Mouse (Mus musculus) forebrain, embryonic 13.5 days (tissue): ENCODE measurements around the gene Itga10. TPM values are rescaled to one million over a fixed set of nuclear protein-coding genes. Genes with fewer than 3 reads are reported as not detected.
"Not testable (repeated sequence)": the region's sequence is repeated elsewhere in the genome, so short reads cannot be mapped to it uniquely, and the experiment has no call there.

Source experiments
- ATAC-seq: fragments of 200-750 bp; cut with Nextera tagmentation; 2 replicates; pipeline ENCODE4 v1.8.0; 2017
- H3K27ac ChIP-seq: fragments of 300-500 bp; sonication (generic); 2 replicates; pipeline ENCODE4 v1.5.1; 2015; ENCODE audit warnings: inconsistent platforms, mild to moderate bottlenecking, moderate library complexity
- H3K27me3 ChIP-seq: fragments of 300-500 bp; sonication (generic); 2 replicates; pipeline ENCODE4 v1.6.1; 2015; ENCODE audit warnings: mild to moderate bottlenecking, inconsistent platforms
- H3K36me3 ChIP-seq: fragments of 300-500 bp; sonication (generic); 2 replicates; pipeline ENCODE4 v1.6.1; 2015; ENCODE audit warnings: mild to moderate bottlenecking, inconsistent platforms; ENCODE audit not compliant: poor library complexity, severe bottlenecking
- H3K4me1 ChIP-seq: fragments of 300-500 bp; sonication (generic); 2 replicates; pipeline ENCODE4 v1.6.1; 2015; ENCODE audit warnings: inconsistent platforms
- H3K4me2 ChIP-seq: fragments of 300-500 bp; sonication (generic); 2 replicates; pipeline ENCODE4 v1.6.1; 2015; ENCODE audit warnings: inconsistent platforms, mild to moderate bottlenecking, moderate library complexity
- H3K4me3 ChIP-seq: fragments of 300-500 bp; sonication (generic); 2 replicates; pipeline ENCODE4 v1.5.1; 2015; ENCODE audit warnings: mild to moderate bottlenecking, inconsistent platforms
- H3K9ac ChIP-seq: fragments of 300-500 bp; sonication (generic); 2 replicates; pipeline ENCODE4 v1.6.1; 2015; ENCODE audit warnings: mild to moderate bottlenecking, inconsistent platforms
- H3K9me3 ChIP-seq: fragments of 300-500 bp; sonication (generic); replicated peaks from 2 replicates; pipeline ENCODE4 v1.6.1; 2016; ENCODE audit warnings: inconsistent platforms
- WGBS: fragments of 180-500 bp; shearing (Covaris S2); methylation state at CpG from one replicate; pipeline ENCODE4 v1.1.7; 2015; 5-methylcytosine and 5-hydroxymethylcytosine counted together
- polyA plus RNA-seq: library from polyadenylated mRNA; unstranded; fragments of >200 nt; fragmentation: Nextera tagmentation; extraction: Ambion mirVana; gene quantifications from 2 replicates; pipeline ENCODE4 v1.2.1, GENCODE M21; 2015

The Itga10 gene
- polyA plus RNA-seq, 1 experiment from 2014 or later, result 0.57 TPM

DNA sequence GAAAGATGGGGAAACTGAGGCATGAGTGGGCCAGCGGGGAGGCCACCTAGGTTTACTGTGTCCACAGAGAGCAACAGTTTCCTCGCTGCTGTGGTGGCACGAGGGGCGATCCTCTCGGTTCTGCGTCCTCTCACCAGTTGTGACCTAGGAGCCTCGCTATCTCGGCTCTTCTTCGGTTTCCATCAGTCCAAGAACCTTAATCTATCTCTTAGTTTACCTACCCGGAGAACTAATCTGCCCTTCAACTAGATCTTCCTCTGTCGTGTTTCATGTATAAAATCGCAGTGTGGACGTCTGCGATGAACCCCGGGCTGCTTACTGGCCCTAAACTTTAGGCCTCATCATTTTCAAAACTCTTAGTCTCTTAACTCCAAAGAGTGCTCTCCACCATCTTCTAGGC is 9.5 kb upstream of the Itga10 start:
- Histone ChIP-seq H3K27ac (peak overlapping the region; percentile 75), H3K4me3 (peak overlapping the region; percentile 90), H3K27me3 (no peaks in the 10 kb centered on the region), H3K36me3 (peaks cover 49% of the 10 kb centered on the region), H3K4me1 (peaks cover 26% of the 10 kb centered on the region), H3K4me2 (peak overlapping the region; percentile 93), H3K9me3 (no peaks in the 10 kb centered on the region), H3K9ac (peak overlapping the region; percentile 96)
- 12% methylated on average over 15 of the region's 15 CpGs for WGBS
- no peak for ATAC-seq

DNA sequence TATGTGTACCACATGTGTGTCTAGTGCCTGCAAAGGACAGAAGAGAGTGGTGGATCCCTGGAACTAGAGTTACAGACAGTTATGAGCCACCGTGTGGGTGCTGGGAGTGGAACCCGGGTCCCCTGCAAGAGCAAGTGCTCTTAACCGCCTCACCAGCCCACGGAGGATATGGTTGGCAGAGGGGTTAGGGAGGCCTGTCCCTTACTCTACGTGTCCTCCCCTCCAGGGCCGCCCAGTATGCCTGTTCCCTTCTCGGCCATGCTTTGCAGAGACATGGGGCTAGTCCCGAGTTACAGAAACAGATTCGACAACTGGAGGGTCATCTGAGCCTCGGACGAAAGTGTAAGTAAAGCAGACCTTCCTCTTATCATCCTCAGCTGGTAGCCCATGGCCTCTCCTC is 8.9 kb upstream of the Itga10 start:
- no peaks in the 10 kb centered on the region for H3K27me3 ChIP-seq
- no peaks in the 10 kb centered on the region for H3K9me3 ChIP-seq
- peak overlapping the region; percentile 96 for H3K9ac ChIP-seq
- 74% methylated on average over 11 of the region's 11 CpGs for WGBS
- ATAC-seq, result no peak
- no peak overlapping the region for H3K27ac ChIP-seq
- H3K36me3 ChIP-seq, result peaks cover 50% of the 10 kb centered on the region
- H3K4me1 ChIP-seq, result peaks cover 21% of the 10 kb centered on the region
- peak overlapping the region; percentile 90 for H3K4me3 ChIP-seq
- H3K4me2 ChIP-seq, result peak overlapping the region; percentile 93

DNA sequence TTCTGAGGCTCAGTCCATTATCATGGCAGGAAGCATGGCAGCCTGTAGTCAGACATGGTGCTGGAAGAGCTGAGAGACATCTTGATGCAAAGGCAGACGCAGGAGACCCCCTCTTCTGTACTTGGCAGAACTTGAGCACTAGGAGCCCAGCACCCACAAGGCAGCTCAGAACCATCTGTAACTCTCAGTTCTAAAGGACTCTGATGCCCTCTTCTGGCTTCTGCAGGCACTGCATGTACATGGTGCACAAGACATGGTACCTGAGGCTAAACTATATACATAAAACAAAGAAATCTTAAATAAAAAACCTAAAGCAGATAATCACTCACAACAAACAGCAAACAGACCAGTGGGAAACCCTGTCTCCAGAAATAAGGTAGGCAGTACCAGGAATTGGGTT is 6.2 kb upstream of the Itga10 start:
- WGBS, result 83% methylated on average over 1 of the region's 1 CpGs
- no peak overlapping the region for H3K4me2 ChIP-seq
- H3K9me3 ChIP-seq, result no peaks in the 10 kb centered on the region
- no peaks in the 10 kb centered on the region for H3K27me3 ChIP-seq
- H3K9ac ChIP-seq, result no peak overlapping the region
- ATAC-seq, result no peak
- H3K36me3 ChIP-seq, result peaks cover 40% of the 10 kb centered on the region
- H3K27ac ChIP-seq, result no peak overlapping the region
- peaks cover 19% of the 10 kb centered on the region for H3K4me1 ChIP-seq
- no peak overlapping the region for H3K4me3 ChIP-seq

DNA sequence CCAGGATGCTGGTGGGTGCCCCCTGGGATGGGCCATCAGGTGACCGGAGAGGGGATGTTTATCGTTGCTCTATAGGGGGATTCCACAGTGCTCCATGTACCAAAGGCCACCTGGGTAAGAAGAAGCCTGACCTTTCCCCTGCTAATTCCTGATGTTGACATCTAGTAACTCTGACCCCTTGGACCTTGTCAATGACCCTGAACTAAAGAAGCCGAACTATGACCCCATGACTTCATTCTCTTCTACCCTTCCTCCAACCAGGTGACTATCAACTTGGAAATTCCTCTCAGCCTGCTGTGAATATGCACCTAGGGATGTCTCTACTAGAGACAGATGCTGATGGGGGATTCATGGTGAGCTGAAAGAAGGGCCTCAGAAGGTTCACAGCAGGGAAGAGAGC is 2.0 kb downstream of the Itga10 start:
- no peak for ATAC-seq
- Histone ChIP-seq H3K36me3 (peaks cover 22% of the 10 kb centered on the region), H3K27me3 (no peaks in the 10 kb centered on the region), H3K9ac (no peak overlapping the region), H3K4me3 (no peak overlapping the region), H3K27ac (no peak overlapping the region), H3K4me2 (no peak overlapping the region), H3K4me1 (no peaks in the 10 kb centered on the region), H3K9me3 (no peaks in the 10 kb centered on the region)
- WGBS, result 89% methylated on average over 3 of the region's 3 CpGs

DNA sequence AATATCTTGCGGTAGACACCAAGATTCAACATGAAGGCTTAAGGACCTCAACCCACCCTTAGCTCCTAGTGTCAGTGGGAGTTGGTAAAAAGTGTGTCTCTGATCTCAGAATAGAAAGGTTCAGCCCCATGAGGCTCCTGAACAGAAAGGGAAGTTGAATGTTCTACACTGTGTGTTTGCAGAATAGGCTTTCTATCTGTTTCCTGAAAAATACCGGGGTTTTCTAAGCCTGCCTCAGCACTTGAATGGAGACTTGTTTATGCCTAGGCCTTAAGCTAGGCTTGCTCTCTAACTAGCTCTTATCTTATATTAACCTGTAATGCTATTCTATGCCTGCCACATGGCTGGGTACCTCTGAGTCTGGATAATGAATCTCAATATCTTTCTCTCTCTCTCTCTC is 15.5 kb downstream of the Itga10 start:
- Histone ChIP-seq H3K9ac (no peak overlapping the region), H3K4me3 (no peak overlapping the region), H3K27ac (no peak overlapping the region), H3K27me3 (no peaks in the 10 kb centered on the region), H3K9me3 (no peaks in the 10 kb centered on the region), H3K4me2 (no peak overlapping the region), H3K36me3 (no peaks in the 10 kb centered on the region; the same call in 1 of the 2 replicates), H3K4me1 (peaks cover 10% of the 10 kb centered on the region)
- WGBS, result 86% methylated on average over 2 of the region's 2 CpGs
- no peak for ATAC-seq

DNA sequence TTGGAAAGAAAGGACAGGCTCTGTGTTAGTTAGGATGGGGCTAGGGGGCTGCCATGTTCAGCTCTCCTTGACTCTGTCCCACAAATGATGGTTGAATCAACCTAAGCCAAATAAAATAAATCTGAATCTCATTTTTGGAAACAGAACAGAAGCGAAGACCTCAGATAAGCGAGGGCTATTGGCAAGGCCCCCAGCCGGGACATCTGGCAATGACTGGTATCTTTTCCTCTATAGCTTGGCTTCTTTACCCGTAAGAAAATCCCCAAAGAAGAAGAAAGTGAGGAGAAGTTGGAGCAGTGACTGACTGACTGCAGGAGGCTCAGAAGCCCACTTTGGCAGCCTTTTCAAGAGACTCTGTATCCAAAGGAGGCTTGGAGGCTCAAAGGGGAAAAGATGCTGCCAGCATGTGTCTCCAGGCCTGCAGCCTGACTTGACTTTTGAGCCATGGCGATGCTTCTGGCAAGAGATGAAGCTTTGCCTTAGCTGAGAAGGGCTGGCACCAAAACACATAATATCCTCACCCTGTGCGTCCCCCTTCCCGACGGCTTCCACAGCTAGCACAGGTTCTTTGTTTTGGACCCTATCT is 17.4 kb downstream of the Itga10 start:
- peak overlapping the region; percentile 55 for H3K9ac ChIP-seq
- no peaks in the 10 kb centered on the region for H3K36me3 ChIP-seq
- 46% methylated on average over 8 of the region's 8 CpGs for WGBS
- peak overlapping the region; percentile 61 for H3K4me2 ChIP-seq
- no peak overlapping the region for H3K27ac ChIP-seq
- peak overlapping the region; percentile 32; the same call in 1 of the 2 replicates for H3K4me3 ChIP-seq
- H3K27me3 ChIP-seq, result no peaks in the 10 kb centered on the region
- ATAC-seq, result no peak
- peaks cover 10% of the 10 kb centered on the region for H3K4me1 ChIP-seq
- H3K9me3 ChIP-seq, result no peaks in the 10 kb centered on the region

DNA sequence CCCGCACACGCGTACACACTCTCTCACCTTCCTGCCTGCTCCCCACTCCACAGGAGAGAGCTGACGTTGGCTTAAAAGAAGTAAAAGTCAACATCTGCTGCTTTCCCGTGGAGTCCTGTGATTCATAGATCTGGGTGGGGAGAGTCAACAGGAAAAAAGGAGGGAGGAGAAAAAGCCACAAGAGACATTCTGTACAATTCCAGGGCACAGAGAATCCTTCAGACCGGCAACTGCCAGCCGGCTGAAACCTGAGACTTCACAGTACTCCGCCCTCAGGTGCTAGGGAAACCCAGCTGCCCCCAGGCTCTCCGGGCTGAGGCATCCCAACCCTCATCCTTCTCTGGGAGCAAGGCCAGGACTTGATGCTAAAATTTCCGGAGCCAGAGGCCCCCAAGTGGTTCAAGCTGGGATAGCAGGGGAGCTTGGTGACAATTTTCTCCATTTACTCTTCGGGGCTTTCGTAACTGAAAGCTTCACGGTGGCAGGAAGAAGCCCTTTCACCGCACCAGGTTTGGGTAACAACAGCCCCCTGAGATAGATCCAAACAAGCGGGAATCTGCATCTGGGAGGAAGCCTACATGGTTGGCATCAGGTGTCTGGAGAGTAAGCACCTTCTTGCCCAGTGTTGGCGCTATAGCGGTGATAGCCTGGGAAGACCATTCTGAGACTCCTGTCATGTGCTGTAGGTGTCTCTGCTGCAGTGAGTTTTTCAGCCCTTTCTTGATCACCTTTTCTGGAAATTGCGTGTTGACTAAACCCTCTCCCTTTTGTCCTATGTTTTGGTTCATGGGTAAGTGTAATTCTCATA is 18.3 kb downstream of the Itga10 start:
- 6% methylated on average over 15 of the region's 18 CpGs for WGBS
- H3K27ac ChIP-seq, result no peak overlapping the region

DNA sequence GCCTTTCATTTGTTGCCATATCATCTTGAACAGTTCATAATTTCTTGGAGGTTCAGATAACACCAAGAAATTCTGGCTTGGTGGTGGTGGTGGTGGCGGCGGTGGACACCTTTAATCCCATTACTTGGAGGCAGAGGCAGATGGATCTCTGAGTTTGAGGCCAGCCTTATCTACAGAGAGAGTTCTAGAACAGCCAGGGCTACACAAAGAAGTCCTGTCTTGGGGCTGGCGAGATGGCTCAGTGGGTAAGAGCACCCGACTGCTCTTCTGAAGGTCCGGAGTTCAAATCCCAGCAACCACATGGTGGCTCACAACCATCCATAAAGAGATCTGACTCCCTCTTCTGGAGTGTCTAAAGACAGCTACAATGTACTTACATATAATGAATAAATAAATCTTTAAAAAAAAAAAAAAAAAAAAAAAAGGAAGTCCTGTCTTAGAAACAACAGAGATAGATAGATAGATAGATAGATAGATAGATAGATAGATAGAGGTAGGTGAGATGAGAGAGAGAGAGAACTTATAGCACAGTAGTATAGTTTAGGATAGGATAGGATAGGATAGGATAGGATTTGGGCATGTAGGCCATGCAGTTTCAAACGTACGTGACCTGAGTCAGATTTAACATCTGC is 20.5 kb downstream of the Itga10 start:
- not testable (repeated sequence) for H3K4me2 ChIP-seq
- WGBS, result 93% methylated on average over 7 of the region's 7 CpGs

More for the DNA sequence above, 18.3 kb downstream of the Itga10 start:
- H3K4me1 ChIP-seq, result peaks cover 10% of the 10 kb centered on the region
- no peaks in the 10 kb centered on the region for H3K27me3 ChIP-seq
- H3K36me3 ChIP-seq, result no peaks in the 10 kb centered on the region
- no peaks in the 10 kb centered on the region for H3K9me3 ChIP-seq
- H3K4me2 ChIP-seq, result peak overlapping the region; percentile 61
- peak overlapping the region; percentile 55 for H3K9ac ChIP-seq
- peak overlapping the region; percentile 32 for H3K4me3 ChIP-seq
- ATAC-seq, result peak; percentile 90

DNA sequence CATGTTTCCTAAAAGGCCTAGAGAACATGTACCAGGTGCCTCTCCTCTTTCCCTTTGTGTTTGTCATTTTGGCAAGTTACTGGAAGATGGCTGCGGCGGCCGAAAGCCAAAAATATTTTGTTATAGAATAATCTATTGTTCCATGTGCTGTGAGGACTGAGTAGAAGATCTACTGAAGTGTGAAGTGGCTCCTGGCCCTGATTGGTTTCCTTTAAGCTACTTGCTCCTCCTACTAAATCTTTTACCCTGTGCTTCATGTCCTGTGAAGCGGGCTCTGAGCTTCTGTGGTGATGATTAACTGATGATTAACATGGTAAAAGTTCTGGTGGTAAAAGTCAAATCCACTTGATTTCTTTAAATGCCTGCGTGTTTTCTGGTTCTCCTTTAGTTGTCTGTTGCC is 21.5 kb downstream of the Itga10 start:
- WGBS, result 93% methylated on average over 5 of the region's 5 CpGs
- H3K9ac ChIP-seq, result no peak overlapping the region
- H3K9me3 ChIP-seq, result no peaks in the 10 kb centered on the region
- no peak for ATAC-seq
- H3K4me3 ChIP-seq, result no peak overlapping the region
- peaks cover 14% of the 10 kb centered on the region for H3K27me3 ChIP-seq
- no peak overlapping the region for H3K4me2 ChIP-seq
- no peak overlapping the region for H3K27ac ChIP-seq
- H3K36me3 ChIP-seq, result no peaks in the 10 kb centered on the region
- peaks cover 17% of the 10 kb centered on the region for H3K4me1 ChIP-seq

More for the DNA sequence above, 20.5 kb downstream of the Itga10 start:
- not testable (repeated sequence) for H3K9ac ChIP-seq, H3K36me3 ChIP-seq, H3K4me3 ChIP-seq, ATAC-seq, H3K9me3 ChIP-seq, H3K27ac ChIP-seq, H3K27me3 ChIP-seq
- H3K4me1 ChIP-seq, result peaks cover 17% of the 10 kb centered on the region

DNA sequence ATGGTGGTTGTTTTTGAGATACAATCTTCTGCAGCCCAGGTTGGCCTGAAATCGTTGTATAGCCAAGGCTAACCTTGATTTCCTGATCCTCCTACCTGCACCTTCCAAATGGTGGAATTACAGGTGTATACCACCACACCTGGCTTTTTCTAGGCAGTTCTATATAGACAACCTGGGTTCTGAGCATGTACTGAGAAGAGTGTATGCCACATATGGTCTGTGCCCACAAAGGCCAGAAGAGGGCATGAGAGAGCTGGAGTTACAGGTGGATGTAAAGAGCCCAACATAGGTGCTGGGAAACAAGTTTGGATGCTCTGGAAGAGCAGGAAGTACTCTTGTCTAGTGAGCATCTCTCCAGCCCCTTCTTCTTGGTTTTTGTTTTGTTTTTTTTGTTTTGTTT is 21.9 kb downstream of the Itga10 start:
- H3K27ac ChIP-seq, result no peak overlapping the region
- ATAC-seq, result no peak
- H3K4me1 ChIP-seq, result peaks cover 17% of the 10 kb centered on the region
- no peaks in the 10 kb centered on the region for H3K36me3 ChIP-seq
- no peak overlapping the region for H3K4me3 ChIP-seq
- H3K27me3 ChIP-seq, result peaks cover 14% of the 10 kb centered on the region
- H3K9ac ChIP-seq, result no peak overlapping the region
- H3K4me2 ChIP-seq, result no peak overlapping the region
- H3K9me3 ChIP-seq, result no peaks in the 10 kb centered on the region
- 51% methylated on average over 1 of the region's 1 CpGs for WGBS

DNA sequence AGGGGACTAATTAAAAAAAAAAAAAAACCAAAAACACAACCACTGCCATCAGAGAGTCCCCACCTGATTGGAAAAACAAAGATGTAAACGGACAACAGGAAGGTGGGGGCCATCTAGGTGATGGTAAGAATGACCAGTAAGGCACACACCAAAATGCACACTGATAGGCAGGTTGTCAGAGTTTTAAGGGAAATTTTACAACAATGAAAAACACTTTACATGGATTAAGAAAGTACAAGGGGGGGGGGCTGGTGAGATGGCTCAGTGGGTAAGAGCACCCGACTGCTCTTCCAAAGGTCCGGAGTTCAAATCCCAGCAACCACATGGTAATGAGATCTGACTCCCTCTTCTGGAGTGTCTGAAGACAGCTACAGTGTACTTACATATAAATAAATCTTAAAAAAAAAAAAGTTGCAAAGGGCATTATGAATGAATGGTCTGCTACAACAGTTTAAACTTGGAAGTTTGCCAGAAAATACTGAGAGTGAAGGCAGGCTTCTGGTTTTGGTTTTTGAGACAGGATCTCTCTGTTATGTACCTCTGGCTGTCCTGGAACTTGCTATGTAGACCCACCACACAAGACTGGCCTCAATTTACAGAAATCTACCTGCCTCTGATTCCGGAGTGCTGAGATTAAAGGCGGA is 23.2 kb downstream of the Itga10 start:
- Histone ChIP-seq H3K27me3 (peaks cover 14% of the 10 kb centered on the region), H3K36me3 (no peaks in the 10 kb centered on the region), H3K9me3 (no peaks in the 10 kb centered on the region), H3K4me1 (peaks cover 13% of the 10 kb centered on the region), H3K9ac (no peak overlapping the region), H3K27ac (no peak overlapping the region), H3K4me2 (no peak overlapping the region), H3K4me3 (no peak overlapping the region)
- no peak for ATAC-seq
- 95% methylated on average over 5 of the region's 5 CpGs for WGBS
